9 mouse cellular contexts compared by ENCODE assay signal in genomic region chr8:70775227-70775626, GRCm38 (mm10). TPM values are rescaled to one million over a fixed set of nuclear protein-coding genes. Genes with fewer than 3 reads are reported as not detected.
DNase-seq lines count a peak whose midpoint lies in the region; ATAC-seq and TF ChIP-seq lines count a peak whose summit lies in the region.
"Had no signal": no experiment of that assay in that cellular context is flagged by ENCODE, and none has a peak within 500 bp of the region (broad histone marks: within the 10 kb centered on the region; RNA-seq: fewer than 3 reads in every experiment).

No protein-coding gene starts in this region.

- peak overlapping the region; percentile 97 for H3K9ac ChIP-seq in heart, embryonic 16.5 days (ENCODE audit: low read length)
- peak overlapping the region; percentile 88 for H3K9ac ChIP-seq in liver, postnatal 0 days (replicated peaks)

- no peak for ATAC-seq in heart, embryonic 16.5 days (replicated peaks; ENCODE audit: extremely low read depth, insufficient read depth, low FRiP score)
- ATAC-seq in liver, postnatal 0 days, result no peak
- ATAC-seq in erythroid progenitor cell, adult 5-6 weeks (replicated peaks; ENCODE audit: low FRiP score, poor library complexity, severe bottlenecking), result no peak

- TF ChIP-seq POLR2A in bone marrow macrophage, adult 2 months (IDR thresholded peaks at IDR 0.05; ENCODE audit: borderline replicate concordance, low read depth, low read length), result no peak

- H3K4me2 ChIP-seq in heart, embryonic 16.5 days (ENCODE audit: low read depth, low read length), result peak overlapping the region; percentile 75
- peak overlapping the region; percentile 99 for H3K4me2 ChIP-seq in liver, postnatal 0 days (ENCODE audit: low read depth, low read length)

- peaks cover 25% of the 10 kb centered on the region for H3K36me3 ChIP-seq in heart, embryonic 16.5 days (ENCODE audit: control insufficient read depth, insufficient read depth)
- peaks cover 33% of the 10 kb centered on the region for H3K36me3 ChIP-seq in liver, postnatal 0 days (replicated peaks; ENCODE audit: insufficient read depth, low read length)

- DNase-seq in gastrocnemius, adult 2 months, result peak; percentile 61
- DNase-seq in gastrocnemius, postnatal 14 days, result no peak
- no peak for DNase-seq in liver, postnatal 0 days
- DNase-seq in right cerebral cortex, adult 18-20 months, result no peak
- no peak for DNase-seq in thymus, postnatal 10 days (ENCODE audit: low spot score in 2 of 2)
- DNase-seq: cerebellum, adult 18-20 months had no signal

- H3K4me3 ChIP-seq in gastrocnemius, adult 2 months, result peak overlapping the region; percentile 89
- H3K4me3 ChIP-seq in bone marrow macrophage, adult 2 months (ENCODE audit: insufficient read depth, low read length), result peak overlapping the region; percentile 90
- H3K4me3 ChIP-seq in heart, embryonic 16.5 days (ENCODE audit: low read length), result no peak overlapping the region
- no peak overlapping the region for H3K4me3 ChIP-seq in liver, postnatal 0 days (ENCODE audit: low read depth, low read length)

- H3K27ac ChIP-seq in gastrocnemius, adult 2 months, result peak overlapping the region; percentile 94
- no peak overlapping the region for H3K27ac ChIP-seq in bone marrow macrophage, adult 2 months (ENCODE audit: insufficient read depth, low read depth, low read length)
- no peak overlapping the region for H3K27ac ChIP-seq in heart, embryonic 16.5 days (ENCODE audit: low read length)
- peak overlapping the region; percentile 16; the same call in 1 of the 2 replicates for H3K27ac ChIP-seq in liver, postnatal 0 days (ENCODE audit: low read depth)

- H3K27me3 ChIP-seq in heart, embryonic 16.5 days (ENCODE audit: control insufficient read depth, insufficient read depth, low read length), result no peaks in the 10 kb centered on the region
- no peaks in the 10 kb centered on the region for H3K27me3 ChIP-seq in liver, postnatal 0 days (ENCODE audit: insufficient read depth, low read length)

- WGBS in heart, embryonic 16.5 days, result 79% methylated on average over 5 of the region's 5 CpGs
- WGBS in liver, postnatal 0 days (ENCODE audit: insufficient replicate concordance), result 87% methylated on average over 5 of the region's 5 CpGs

- no peaks in the 10 kb centered on the region for H3K9me3 ChIP-seq in heart, embryonic 16.5 days (replicated peaks; ENCODE audit: control insufficient read depth, low read length)
- no peaks in the 10 kb centered on the region for H3K9me3 ChIP-seq in liver, postnatal 0 days (ENCODE audit: low read length)

- peaks cover 14% of the 10 kb centered on the region for H3K4me1 ChIP-seq in bone marrow macrophage, adult 2 months (ENCODE audit: control insufficient read depth, insufficient read depth, low read length)
- peaks cover 34% of the 10 kb centered on the region for H3K4me1 ChIP-seq in heart, embryonic 16.5 days (ENCODE audit: control insufficient read depth, insufficient read depth, low read length)
- H3K4me1 ChIP-seq in liver, postnatal 0 days (ENCODE audit: insufficient read depth), result peaks cover 38% of the 10 kb centered on the region

- intact Hi-C loops in gastrocnemius, adult 2 months (cut with DNase I), result no loop called here
- intact Hi-C loops in gastrocnemius, postnatal 14 days (cut with DNase I; ENCODE audit: low total_unique reads), result no loop called here

- no peak for TF ChIP-seq CTCF in gastrocnemius, adult 2 months (IDR thresholded peaks at IDR 0.05)
- no peak for TF ChIP-seq CTCF in bone marrow macrophage, adult 2 months (IDR thresholded peaks at IDR 0.05; ENCODE audit: low read depth, low read length)
- TF ChIP-seq CTCF in liver, postnatal 0 days (IDR thresholded peaks at IDR 0.05; ENCODE audit: low read depth), result no peak

- no peak for TF ChIP-seq EP300 in liver, postnatal 0 days (IDR thresholded peaks at IDR 0.05; ENCODE audit: low read depth)

RNA-seq across cellular contexts. Expression of gene Pik3r2, which starts 1.3 kb away (rescaled TPM):
- total RNA-seq in gastrocnemius, adult 2 months (2021), result 10 to 100 TPM; 13.9 to 16.2 TPM
- total RNA-seq in gastrocnemius, postnatal 14 days (2021), result 10 to 100 TPM; 23.0 to 27.9 TPM
- polyA plus RNA-seq in bone marrow macrophage, adult 2 months (2012; ENCODE audit: insufficient read depth, insufficient read length, missing spikeins), result 26.9 and 27.5 TPM in 2 replicates
- polyA plus RNA-seq in heart, embryonic 16.5 days (2015; fragmentation: Nextera tagmentation; extraction: Ambion mirVana), result 42.1 and 43.3 TPM in 2 replicates
- polyA plus RNA-seq in liver, postnatal 0 days (2015; fragmentation: Nextera tagmentation; extraction: Ambion mirVana), result 8.9 and 9.0 TPM in 2 replicates
- 3.8 and 5.4 TPM in 2 replicates for total RNA-seq in erythroid progenitor cell, adult 5-6 weeks (2015; ENCODE audit: low replicate concordance)
- total RNA-seq in erythroid progenitor cell, adult 5-6 weeks (2017; ENCODE audit: low replicate concordance), result 7.3 and 8.0 TPM in 2 replicates

RNA-seq across cellular contexts. Expression of gene Mpv17l2, which starts 14.5 kb away (rescaled TPM):
- 10 to 100 TPM; 21.0 to 22.8 TPM for total RNA-seq in gastrocnemius, adult 2 months (2021)
- total RNA-seq in gastrocnemius, postnatal 14 days (2021), result 10 to 100 TPM; 28.3 to 31.9 TPM
- 32.4 and 33.7 TPM in 2 replicates for polyA plus RNA-seq in bone marrow macrophage, adult 2 months (2012; ENCODE audit: insufficient read depth, insufficient read length, missing spikeins)
- polyA plus RNA-seq in heart, embryonic 16.5 days (2015; fragmentation: Nextera tagmentation; extraction: Ambion mirVana), result 44.0 and 50.5 TPM in 2 replicates
- 36.3 and 39.9 TPM in 2 replicates for polyA plus RNA-seq in liver, postnatal 0 days (2015; fragmentation: Nextera tagmentation; extraction: Ambion mirVana)
- 16.9 and 31.0 TPM in 2 replicates for total RNA-seq in erythroid progenitor cell, adult 5-6 weeks (2015; ENCODE audit: low replicate concordance)
- total RNA-seq in erythroid progenitor cell, adult 5-6 weeks (2017; ENCODE audit: low replicate concordance), result 5.1 and 30.4 TPM in 2 replicates

RNA-seq across cellular contexts. Expression of gene Rab3a, which starts 20.7 kb away (rescaled TPM):
- 10 to 100 TPM; 31.9 to 39.8 TPM for total RNA-seq in gastrocnemius, adult 2 months (2021)
- 10 to 100 TPM; 44.3 to 45.1 TPM for total RNA-seq in gastrocnemius, postnatal 14 days (2021)
- 7.9 and 9.4 TPM in 2 replicates for polyA plus RNA-seq in bone marrow macrophage, adult 2 months (2012; ENCODE audit: insufficient read depth, insufficient read length, missing spikeins)
- 29.1 and 30.0 TPM in 2 replicates for polyA plus RNA-seq in heart, embryonic 16.5 days (2015; fragmentation: Nextera tagmentation; extraction: Ambion mirVana)
- polyA plus RNA-seq in liver, postnatal 0 days (2015; fragmentation: Nextera tagmentation; extraction: Ambion mirVana), result 3.2 and 3.3 TPM in 2 replicates
- total RNA-seq in erythroid progenitor cell, adult 5-6 weeks (2015; ENCODE audit: low replicate concordance), result 7.1 TPM in 1 of 2 replicates, not detected in the other
- 2.2 and 4.9 TPM in 2 replicates for total RNA-seq in erythroid progenitor cell, adult 5-6 weeks (2017; ENCODE audit: low replicate concordance)

RNA-seq across cellular contexts. Expression of gene Mast3, which starts 29.6 kb away (rescaled TPM):
- 1 to 10 TPM; 2.7 to 3.6 TPM for total RNA-seq in gastrocnemius, adult 2 months (2021)
- total RNA-seq in gastrocnemius, postnatal 14 days (2021), result 1 to 10 TPM; 5.2 to 7.0 TPM
- polyA plus RNA-seq in bone marrow macrophage, adult 2 months (2012; ENCODE audit: insufficient read depth, insufficient read length, missing spikeins), result 57.7 and 59.6 TPM in 2 replicates
- 7.3 and 9.3 TPM in 2 replicates for polyA plus RNA-seq in heart, embryonic 16.5 days (2015; fragmentation: Nextera tagmentation; extraction: Ambion mirVana)
- polyA plus RNA-seq in liver, postnatal 0 days (2015; fragmentation: Nextera tagmentation; extraction: Ambion mirVana), result 5.2 and 6.0 TPM in 2 replicates
- 13.4 and 14.4 TPM in 2 replicates for total RNA-seq in erythroid progenitor cell, adult 5-6 weeks (2015; ENCODE audit: low replicate concordance)
- total RNA-seq in erythroid progenitor cell, adult 5-6 weeks (2017; ENCODE audit: low replicate concordance), result 2.7 and 3.0 TPM in 2 replicates

RNA-seq across cellular contexts. Expression of gene Il12rb1, which starts 33.0 kb away (rescaled TPM):
- total RNA-seq in gastrocnemius, adult 2 months (2021), result not detected
- under 1 TPM in 1 of 2 experiments, not detected in 1; 0.09 TPM for total RNA-seq in gastrocnemius, postnatal 14 days (2021)
- 0.20 TPM in 1 of 2 replicates, not detected in the other for polyA plus RNA-seq in bone marrow macrophage, adult 2 months (2012; ENCODE audit: insufficient read depth, insufficient read length, missing spikeins)
- 0.77 and 1.6 TPM in 2 replicates for polyA plus RNA-seq in heart, embryonic 16.5 days (2015; fragmentation: Nextera tagmentation; extraction: Ambion mirVana)
- 0.19 and 0.25 TPM in 2 replicates for polyA plus RNA-seq in liver, postnatal 0 days (2015; fragmentation: Nextera tagmentation; extraction: Ambion mirVana)
- 0.84 and 1.1 TPM in 2 replicates for total RNA-seq in erythroid progenitor cell, adult 5-6 weeks (2015; ENCODE audit: low replicate concordance)
- 0.13 and 0.53 TPM in 2 replicates for total RNA-seq in erythroid progenitor cell, adult 5-6 weeks (2017; ENCODE audit: low replicate concordance)

Comparison
In these comparisons a context has a peak if more than half of its experiments do, and no peak if none do; other contexts are left out.
1. H3K27ac ChIP-seq: peak in gastrocnemius, adult 2 months (single experiment) and liver, postnatal 0 days (single experiment); none in bone marrow macrophage, adult 2 months (single experiment) and heart, embryonic 16.5 days (single experiment).
2. H3K4me3 ChIP-seq: peak in gastrocnemius, adult 2 months (single experiment) and bone marrow macrophage, adult 2 months (single experiment); none in heart, embryonic 16.5 days (single experiment) and liver, postnatal 0 days (single experiment).
3. RNA of gene Rab3a, which starts 20.7 kb away (total RNA-seq): 44.3 to 45.1 TPM in gastrocnemius, postnatal 14 days and 31.9 to 39.8 TPM in gastrocnemius, adult 2 months; 2.2 to 7.1 TPM in erythroid progenitor cell, adult 5-6 weeks; every median in the first group is over 4 times any median in the second.